ENCODE assay signal across 8 mouse cellular contexts in genomic region chr11:21569456-21570108, GRCm38 (mm10). TPM values are rescaled to one million over a fixed set of nuclear protein-coding genes. Genes with fewer than 3 reads are reported as not detected.
DNase-seq lines count a peak whose midpoint lies in the region; ATAC-seq and TF ChIP-seq lines count a peak whose summit lies in the region.

No protein-coding gene starts in this region.

- H3K36me3 ChIP-seq in embryonic facial prominence, embryonic 14.5 days (ENCODE audit: control insufficient read depth, insufficient read depth, low read length), result peaks cover 22% of the 10 kb centered on the region
- H3K36me3 ChIP-seq in hindbrain, embryonic 16.5 days (ENCODE audit: control insufficient read depth, insufficient read depth, low read length), result peaks cover 16% of the 10 kb centered on the region

- ATAC-seq in frontal cortex, adult (ENCODE audit: low TSS enrichment), result no peak
- ATAC-seq in embryonic facial prominence, embryonic 14.5 days (ENCODE audit: low read depth), result no peak
- ATAC-seq in hindbrain, embryonic 16.5 days, result no peak

- H3K9ac ChIP-seq in embryonic facial prominence, embryonic 14.5 days (ENCODE audit: low read depth, low read length), result no peak overlapping the region
- no peak overlapping the region for H3K9ac ChIP-seq in hindbrain, embryonic 16.5 days (ENCODE audit: low read depth, low read length)

- WGBS in embryonic facial prominence, embryonic 14.5 days, result 38% methylated on average over 3 of the region's 3 CpGs
- 40% methylated on average over 3 of the region's 3 CpGs for WGBS in hindbrain, embryonic 16.5 days

- no peak overlapping the region for H3K27ac ChIP-seq in embryonic facial prominence, embryonic 14.5 days (replicated peaks; ENCODE audit: low read depth, low read length)
- H3K27ac ChIP-seq in hindbrain, embryonic 16.5 days (ENCODE audit: low read depth, low read length), result peak overlapping the region; percentile 34; the same call in 1 of the 2 replicates
- H3K27ac ChIP-seq in left cerebral cortex, adult 2 months, result peak overlapping the region; percentile 89; the same call in 1 of the 2 replicates

- H3K4me1 ChIP-seq in embryonic facial prominence, embryonic 14.5 days (ENCODE audit: control insufficient read depth, insufficient read depth, low read length), result peaks cover 7% of the 10 kb centered on the region
- H3K4me1 ChIP-seq in hindbrain, embryonic 16.5 days (ENCODE audit: control insufficient read depth, insufficient read depth, low read depth, low read length), result peaks cover 25% of the 10 kb centered on the region

- intact Hi-C loops in left cerebral cortex, adult 2 months (cut with DNase I), result loop anchor here (5.0 to 10.0 kb wide), 2 partner anchors 197 to 235 kb away; partner anchors contain the start of gene Ugp2

- H3K9me3 ChIP-seq in embryonic facial prominence, embryonic 14.5 days (ENCODE audit: control insufficient read depth, low read length), result no peaks in the 10 kb centered on the region
- H3K9me3 ChIP-seq in hindbrain, embryonic 16.5 days (ENCODE audit: control insufficient read depth, low read length), result no peaks in the 10 kb centered on the region

- H3K27me3 ChIP-seq in embryonic facial prominence, embryonic 14.5 days (replicated peaks; ENCODE audit: control insufficient read depth, insufficient read depth, low read length), result no peaks in the 10 kb centered on the region
- no peaks in the 10 kb centered on the region for H3K27me3 ChIP-seq in hindbrain, embryonic 16.5 days (replicated peaks; ENCODE audit: control insufficient read depth, insufficient read depth, low read length)

- peak overlapping the region; percentile 86; the same call in 1 of the 2 replicates for H3K4me3 ChIP-seq in embryonic facial prominence, embryonic 14.5 days (ENCODE audit: low read depth, low read length)
- H3K4me3 ChIP-seq in hindbrain, embryonic 16.5 days (ENCODE audit: low read length), result peak overlapping the region; percentile 2; the same call in 1 of the 2 replicates
- H3K4me3 ChIP-seq in left cerebral cortex, adult 2 months, result peak overlapping the region; percentile 76

- H3K4me2 ChIP-seq in embryonic facial prominence, embryonic 14.5 days (ENCODE audit: low read depth, low read length), result peak overlapping the region; percentile 67
- H3K4me2 ChIP-seq in hindbrain, embryonic 16.5 days (ENCODE audit: low read length), result peak overlapping the region; percentile 45

- DNase-seq in frontal cortex, postnatal 36 days (ENCODE audit: low spot score in 2 of 2), result peak; percentile 48 to 75
- DNase-seq in Muller cell, postnatal 12 days (ENCODE audit: inconsistent ontology term), result peak; percentile 82
- peak; percentile 88 for DNase-seq in embryonic facial prominence, embryonic 14.5 days (ENCODE audit: low spot score)
- DNase-seq in left cerebral cortex, adult 2 months (ENCODE audit: extremely low spot score in 1 of 2, low spot score in 2 of 2), result peak; percentile 23 to 57
- peak; percentile 20 to 34 for DNase-seq in natural killer cell, adult 2 months (ENCODE audit: low spot score in 2 of 2)
- DNase-seq in urinary bladder, postnatal 10 days (ENCODE audit: low spot score), result no peak

- TF ChIP-seq CTCF in left cerebral cortex, adult 2 months (IDR thresholded peaks at IDR 0.05), result no peak; the same call in 1 of the 2 replicates

RNA-seq across cellular contexts. Expression of gene Wdpcp, which starts 2.5 kb away (rescaled TPM):
- 9.0 and 10.3 TPM in 2 replicates for polyA plus RNA-seq in embryonic facial prominence, embryonic 14.5 days (2014; fragmentation: Nextera tagmentation; extraction: Ambion mirVana)
- polyA plus RNA-seq in hindbrain, embryonic 16.5 days (2015; fragmentation: Nextera tagmentation; extraction: Ambion mirVana), result 10.5 and 11.4 TPM in 2 replicates
- 10 to 100 TPM; 14.8 to 15.3 TPM for total RNA-seq in left cerebral cortex, adult 2 months (2021)

RNA-seq across cellular contexts. Expression of gene Mdh1, which starts 2.6 kb away (rescaled TPM):
- 401 and 437 TPM in 2 replicates for polyA plus RNA-seq in embryonic facial prominence, embryonic 14.5 days (2014; fragmentation: Nextera tagmentation; extraction: Ambion mirVana)
- polyA plus RNA-seq in hindbrain, embryonic 16.5 days (2015; fragmentation: Nextera tagmentation; extraction: Ambion mirVana), result 667 and 775 TPM in 2 replicates
- total RNA-seq in left cerebral cortex, adult 2 months (2021), result 100 to 1,000 TPM; 780 to 844 TPM

Comparison
In these comparisons a context has a peak if more than half of its experiments do, and no peak if none do; other contexts are left out.
1. H3K4me3 ChIP-seq: peak in every context shown above with its lines; median percentile 86 in embryonic facial prominence, embryonic 14.5 days; 76 in left cerebral cortex, adult 2 months; 2 in hindbrain, embryonic 16.5 days.